Mouse (Mus musculus) kidney, embryonic 16.5 days (tissue): ENCODE measurements at regions not wholly inside any gene's neighbourhood (a gene's known extent, or its start where the extent isn't known, plus 50 kb on each side); places are given as distances from the start of the nearest gene placed in this dataset.

ENCODE experiments used
- ATAC-seq: fragments of 200-750 bp; cut with Nextera tagmentation; 2 replicates; pipeline ENCODE4 v1.8.0; 2017; ENCODE audit warnings: moderate TSS enrichment; ENCODE audit not compliant: low FRiP score, low TSS enrichment
- H3K27ac ChIP-seq: fragments of 300-500 bp; sonication (generic); 2 replicates; pipeline ENCODE4 v1.5.1; 2014; ENCODE audit warnings: low read length
- H3K27me3 ChIP-seq: fragments of 300-500 bp; sonication (generic); 2 replicates; pipeline ENCODE4 v1.6.1; 2014; ENCODE audit warnings: low read length, control low read depth, mixed read lengths; ENCODE audit not compliant: insufficient read depth
- H3K36me3 ChIP-seq: fragments of 300-500 bp; sonication (generic); 2 replicates; pipeline ENCODE4 v1.6.1; 2014; ENCODE audit warnings: low read length, control low read depth, mixed read lengths; ENCODE audit not compliant: insufficient read depth
- H3K4me1 ChIP-seq: fragments of 300-500 bp; sonication (generic); 2 replicates; pipeline ENCODE4 v1.6.1; 2014; ENCODE audit warnings: low read length, control low read depth, mixed read lengths; ENCODE audit not compliant: insufficient read depth
- H3K4me2 ChIP-seq: fragments of 300-500 bp; sonication (generic); replicated peaks from 2 replicates; pipeline ENCODE4 v1.6.1; 2014; ENCODE audit warnings: low read depth, low read length
- H3K4me3 ChIP-seq: fragments of 300-500 bp; sonication (generic); 2 replicates; pipeline ENCODE4 v1.5.1; 2014; ENCODE audit warnings: mild to moderate bottlenecking, low read length
- H3K9ac ChIP-seq: fragments of 300-500 bp; sonication (generic); replicated peaks from 2 replicates; pipeline ENCODE4 v1.6.1; 2014; ENCODE audit warnings: low read length
- H3K9me3 ChIP-seq: fragments of 300-500 bp; sonication (generic); 2 replicates; pipeline ENCODE4 v1.6.1; 2016; ENCODE audit warnings: low read length, control low read depth
- WGBS: fragments of 180-500 bp; shearing (Covaris S2); extraction: QIAGEN DNeasy Blood & Tissue Kit; methylation state at CpG from one replicate; pipeline ENCODE4 v1.1.7; 2014; 5-methylcytosine and 5-hydroxymethylcytosine counted together

DNA sequence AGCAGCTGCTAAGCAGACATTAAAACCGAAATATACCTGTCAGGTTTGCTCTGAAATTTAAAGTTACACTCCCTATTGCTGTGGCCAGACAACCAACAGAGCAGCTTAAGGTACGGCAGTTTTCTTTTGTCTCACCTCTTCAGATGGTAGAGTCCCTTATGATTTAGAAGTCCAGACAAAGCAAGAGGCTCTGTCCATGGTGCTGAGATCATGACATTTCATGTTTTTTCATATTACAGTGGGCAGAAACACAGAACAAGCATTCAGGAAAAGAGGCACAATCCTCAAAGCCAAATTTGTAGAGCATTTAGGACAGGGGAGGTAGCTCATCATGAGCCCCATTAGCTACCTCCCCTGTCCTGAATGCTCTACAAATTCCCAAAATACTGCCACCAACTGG lies 620.0 kb downstream of the Dnah5 start:
- Histone ChIP-seq H3K4me2 (no peak overlapping the region), H3K9ac (no peak overlapping the region), H3K4me1 (no peaks in the 10 kb centered on the region), H3K36me3 (no peaks in the 10 kb centered on the region), H3K27ac (no peak overlapping the region), H3K4me3 (no peak overlapping the region), H3K9me3 (no peaks in the 10 kb centered on the region), H3K27me3 (no peaks in the 10 kb centered on the region)
- 47% methylated on average over 2 of the region's 2 CpGs for WGBS
- ATAC-seq: no peak

DNA sequence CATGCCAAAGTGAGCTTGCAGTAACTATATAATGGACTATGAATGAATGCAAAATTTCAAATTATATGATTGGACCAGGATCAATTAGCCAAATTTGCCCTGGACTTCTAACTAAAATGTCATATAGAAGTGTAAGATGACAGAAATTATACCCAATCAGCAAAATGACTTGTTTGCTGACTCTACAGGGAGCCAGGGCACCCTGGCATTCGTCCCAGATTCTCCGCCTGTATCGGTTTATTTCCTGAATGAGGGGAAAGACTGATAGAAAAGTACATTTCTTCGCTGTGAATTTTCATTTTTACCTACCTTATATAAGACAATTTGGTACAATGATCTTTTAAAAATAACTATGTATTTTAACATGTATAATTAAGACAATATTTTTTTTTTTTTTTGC lies 631.3 kb downstream of the Dnah5 start:
- H3K36me3 ChIP-seq: no peaks in the 10 kb centered on the region
- no peaks in the 10 kb centered on the region for H3K27me3 ChIP-seq
- no peaks in the 10 kb centered on the region for H3K9me3 ChIP-seq
- no peak overlapping the region for H3K9ac ChIP-seq
- no peak overlapping the region for H3K4me3 ChIP-seq
- no peaks in the 10 kb centered on the region for H3K4me1 ChIP-seq
- H3K4me2 ChIP-seq: no peak overlapping the region
- no peak for ATAC-seq
- H3K27ac ChIP-seq: no peak overlapping the region
- WGBS: 85% methylated on average over 4 of the region's 4 CpGs

- Histone ChIP-seq H3K4me3 (no peak overlapping the region), H3K4me1 (no peaks in the 10 kb centered on the region), H3K9ac (no peak overlapping the region), H3K36me3 (no peaks in the 10 kb centered on the region), H3K9me3 (no peaks in the 10 kb centered on the region), H3K27me3 (no peaks in the 10 kb centered on the region), H3K4me2 (no peak overlapping the region), H3K27ac (no peak overlapping the region)
- WGBS: 90% methylated on average over 1 of the region's 1 CpGs
- ATAC-seq: no peak
These were observed 636.8 kb downstream of the Dnah5 start for GRCm38 (mm10) chr15:28840322-28840721.

- Histone ChIP-seq H3K36me3 (no peaks in the 10 kb centered on the region), H3K9ac (no peak overlapping the region), H3K9me3 (no peaks in the 10 kb centered on the region), H3K27me3 (no peaks in the 10 kb centered on the region), H3K4me1 (no peaks in the 10 kb centered on the region), H3K4me3 (no peak overlapping the region), H3K27ac (no peak overlapping the region), H3K4me2 (no peak overlapping the region)
- no peak for ATAC-seq
- 79% methylated on average over 2 of the region's 2 CpGs for WGBS
These were observed 652.9 kb downstream of the Dnah5 start for GRCm38 (mm10) chr15:28856419-28856818.

- no peaks in the 10 kb centered on the region for H3K4me1 ChIP-seq
- H3K4me3 ChIP-seq: no peak overlapping the region
- H3K4me2 ChIP-seq: no peak overlapping the region
- no peaks in the 10 kb centered on the region for H3K27me3 ChIP-seq
- WGBS: 59% methylated on average over 2 of the region's 2 CpGs
- H3K9ac ChIP-seq: no peak overlapping the region
- no peaks in the 10 kb centered on the region for H3K36me3 ChIP-seq
- H3K9me3 ChIP-seq: no peaks in the 10 kb centered on the region
- 0 out of 2 replicates have a peak, but pooled peaks have one; percentile 54 for ATAC-seq
- H3K27ac ChIP-seq: peak overlapping the region; percentile 61; the same call in 1 of the 2 replicates
These were observed 654.6 kb downstream of the Dnah5 start for GRCm38 (mm10) chr15:28858176-28858575.

DNA sequence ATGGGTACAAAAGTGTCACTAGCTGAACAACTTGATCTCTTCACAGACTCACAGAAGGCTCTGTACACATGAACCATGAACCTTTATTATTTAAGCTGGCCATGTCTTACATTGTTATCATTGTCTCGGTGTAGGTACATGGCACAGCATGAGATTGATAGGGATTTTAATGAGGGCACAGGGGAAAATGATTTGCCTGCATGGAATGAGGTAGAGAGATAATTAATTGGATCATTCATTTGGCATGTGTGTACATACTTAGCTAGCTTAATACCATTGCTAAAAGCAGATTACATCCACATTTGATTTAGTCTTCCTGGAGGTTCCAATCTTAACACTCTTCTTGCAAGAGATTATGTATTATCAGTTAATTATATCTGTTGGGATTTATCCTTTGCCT lies 660.5 kb downstream of the Dnah5 start:
- no peaks in the 10 kb centered on the region for H3K27me3 ChIP-seq
- no peak for ATAC-seq
- H3K36me3 ChIP-seq: no peaks in the 10 kb centered on the region
- no peaks in the 10 kb centered on the region for H3K9me3 ChIP-seq
- no peak overlapping the region for H3K9ac ChIP-seq
- 70% methylated on average over 1 of the region's 1 CpGs for WGBS
- H3K4me1 ChIP-seq: no peaks in the 10 kb centered on the region
- no peak overlapping the region for H3K27ac ChIP-seq
- no peak overlapping the region for H3K4me2 ChIP-seq
- H3K4me3 ChIP-seq: no peak overlapping the region

- H3K9ac ChIP-seq: no peak overlapping the region
- H3K4me2 ChIP-seq: no peak overlapping the region
- no peaks in the 10 kb centered on the region for H3K36me3 ChIP-seq
- WGBS: 79% methylated on average over 2 of the region's 2 CpGs
- no peaks in the 10 kb centered on the region for H3K9me3 ChIP-seq
- no peak for ATAC-seq
- no peaks in the 10 kb centered on the region for H3K27me3 ChIP-seq
- no peaks in the 10 kb centered on the region for H3K4me1 ChIP-seq
- no peak overlapping the region for H3K4me3 ChIP-seq
- no peak overlapping the region for H3K27ac ChIP-seq
These were observed 661.4 kb downstream of the Dnah5 start for GRCm38 (mm10) chr15:28864913-28865312.

DNA sequence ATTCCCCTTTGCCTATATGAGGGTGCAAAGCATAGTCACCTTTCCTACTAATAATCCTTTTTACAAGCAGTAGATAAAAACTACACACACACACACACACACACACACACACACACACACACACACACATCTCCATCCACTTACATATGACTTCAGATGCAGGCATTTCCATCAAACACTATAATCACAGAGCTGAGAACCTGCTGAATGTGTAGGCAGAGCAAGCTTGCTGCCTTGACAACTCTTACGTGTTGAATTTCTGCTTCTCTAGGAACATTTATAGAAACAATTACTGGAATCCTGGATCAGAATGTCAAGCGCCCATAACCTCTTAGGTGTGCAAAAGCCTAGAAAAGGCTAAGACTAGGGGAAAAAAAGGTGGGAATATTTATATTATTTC lies 669.4 kb downstream of the Dnah5 start:
- 80% methylated on average over 2 of the region's 2 CpGs for WGBS
- Histone ChIP-seq H3K4me3 (no peak overlapping the region), H3K4me1 (no peaks in the 10 kb centered on the region), H3K27ac (no peak overlapping the region), H3K4me2 (no peak overlapping the region), H3K36me3 (no peaks in the 10 kb centered on the region), H3K9me3 (no peaks in the 10 kb centered on the region), H3K9ac (no peak overlapping the region), H3K27me3 (no peaks in the 10 kb centered on the region)
- ATAC-seq: no peak

- H3K36me3 ChIP-seq: no peaks in the 10 kb centered on the region
- no peaks in the 10 kb centered on the region for H3K27me3 ChIP-seq
- H3K27ac ChIP-seq: no peak overlapping the region
- no peak overlapping the region for H3K4me3 ChIP-seq
- H3K9ac ChIP-seq: no peak overlapping the region
- H3K4me1 ChIP-seq: no peaks in the 10 kb centered on the region
- H3K4me2 ChIP-seq: no peak overlapping the region
- no peak for ATAC-seq
- H3K9me3 ChIP-seq: no peaks in the 10 kb centered on the region
- WGBS: 73% methylated on average over 3 of the region's 3 CpGs
These were observed 692.8 kb downstream of the Dnah5 start for GRCm38 (mm10) chr15:28896248-28896808.

- Histone ChIP-seq H3K27me3 (no peaks in the 10 kb centered on the region), H3K9ac (no peak overlapping the region), H3K36me3 (no peaks in the 10 kb centered on the region), H3K4me2 (no peak overlapping the region), H3K27ac (no peak overlapping the region), H3K4me1 (no peaks in the 10 kb centered on the region), H3K9me3 (no peaks in the 10 kb centered on the region), H3K4me3 (no peak overlapping the region)
- ATAC-seq: no peak
- WGBS: 75% methylated on average over 4 of the region's 4 CpGs
These were observed 718.9 kb downstream of the Dnah5 start for GRCm38 (mm10) chr15:28922437-28922836.
